Mouse (Mus musculus) ES-E14 (cell line): Measurements from ENCODE around the gene Cdk7.

ENCODE experiments used
- CHD2 ChIP-seq: IDR thresholded peaks from 2 replicates; pipeline ENCODE4 v1.6.1; 2014; ENCODE audit warnings: mild to moderate bottlenecking, low read depth, low read length, inconsistent platforms
- HCFC1 ChIP-seq: IDR thresholded peaks from 2 replicates; pipeline ENCODE4 v1.6.1; 2012; ENCODE audit warnings: low read length, inconsistent platforms, borderline replicate concordance; ENCODE audit not compliant: insufficient read depth
- MAFK ChIP-seq: IDR thresholded peaks from 2 replicates; pipeline ENCODE4 v1.6.1; 2014; ENCODE audit warnings: mild to moderate bottlenecking, low read depth, low read length, inconsistent platforms; ENCODE audit not compliant: insufficient read depth
- ZNF384 ChIP-seq: IDR thresholded peaks from 2 replicates; pipeline ENCODE4 v1.6.1; 2012; ENCODE audit warnings: low read depth, low read length, inconsistent platforms

GRCm38 (mm10) chr13:100669291-100670022, 61.3 kb downstream of the Cdk7 start, which contains the start of gene Ccdc125:
- TF ChIP-seq MAFK (no peak), ZNF384 (no peak), HCFC1 (no peak), CHD2 (no peak)
